Mouse (Mus musculus): ENCODE results near the gene Csmd2. TPM values are rescaled to one million over a fixed set of nuclear protein-coding genes. Genes with fewer than 3 reads are reported as not detected.

Gene Csmd2
- total RNA-seq, 2 experiments from 2014 or later: 43.1 to 48.9 TPM

- no peak for DNase-seq (ENCODE audit: low spot score in 2 of 2)
- no peak for TF ChIP-seq CTCF (conservative IDR thresholded peaks at IDR 0.05)
- Histone ChIP-seq H3K4me3 (no peak overlapping the region), H3K27ac (no peak overlapping the region)
Measured at GRCm38 (mm10) chr4:128241854-128242356, 254.2 kb downstream of the Csmd2 start.

- DNase-seq (ENCODE audit: low spot score in 2 of 2): no peak
- Histone ChIP-seq H3K4me3 (no peak overlapping the region), H3K27ac (no peak overlapping the region)
- TF ChIP-seq CTCF (conservative IDR thresholded peaks at IDR 0.05): no peak
Measured at GRCm38 (mm10) chr4:128245201-128245600, 257.5 kb downstream of the Csmd2 start.

GRCm38 (mm10) chr4:128248676-128249075 lies 261.0 kb downstream of the Csmd2 start:
- Histone ChIP-seq H3K27ac (no peak overlapping the region), H3K4me3 (no peak overlapping the region)
- no peak; the same call in 1 of the 2 replicates for TF ChIP-seq CTCF (conservative IDR thresholded peaks at IDR 0.05)
- no peak for DNase-seq (ENCODE audit: low spot score in 2 of 2)

- no peak overlapping the region for H3K27ac ChIP-seq
- no peak overlapping the region for H3K4me3 ChIP-seq
- no peak for TF ChIP-seq CTCF (conservative IDR thresholded peaks at IDR 0.05)
- DNase-seq (ENCODE audit: low spot score in 2 of 2): no peak
Measured at GRCm38 (mm10) chr4:128259211-128259610, 271.6 kb downstream of the Csmd2 start.

GRCm38 (mm10) chr4:128260907-128261560 lies 273.4 kb downstream of the Csmd2 start, which contains the start of gene Hmgb4:
TSS of gene Hmgb4 (minus strand) at chr4:128260957.
- DNase-seq (ENCODE audit: low spot score in 2 of 2): peak in 1 of 2 experiments; percentile 27
- Histone ChIP-seq H3K27ac (no peak within 1 kb of the TSS), H3K4me3 (no peak within 1 kb of the TSS)
- no peak for TF ChIP-seq CTCF (conservative IDR thresholded peaks at IDR 0.05)

GRCm38 (mm10) chr4:128264491-128264890 lies 276.8 kb downstream of the Csmd2 start:
- H3K4me3 ChIP-seq: no peak overlapping the region
- no peak for TF ChIP-seq CTCF (conservative IDR thresholded peaks at IDR 0.05)
- DNase-seq (ENCODE audit: low spot score in 2 of 2): no peak
- H3K27ac ChIP-seq: no peak overlapping the region

- Histone ChIP-seq H3K4me3 (no peak overlapping the region), H3K27ac (no peak overlapping the region)
- TF ChIP-seq CTCF (conservative IDR thresholded peaks at IDR 0.05): no peak
- no peak for DNase-seq (ENCODE audit: low spot score in 2 of 2)
Measured at GRCm38 (mm10) chr4:128265341-128265740, 277.7 kb downstream of the Csmd2 start.

GRCm38 (mm10) chr4:128269261-128269875 lies 281.7 kb downstream of the Csmd2 start:
- peak; percentile 43 for TF ChIP-seq CTCF (conservative IDR thresholded peaks at IDR 0.05)
- no peak overlapping the region for H3K4me3 ChIP-seq
- H3K27ac ChIP-seq: no peak overlapping the region
- DNase-seq (ENCODE audit: low spot score in 2 of 2): no peak

GRCm38 (mm10) chr4:128270177-128270576 lies 282.5 kb downstream of the Csmd2 start:
- no peak for DNase-seq (ENCODE audit: low spot score in 2 of 2)
- H3K4me3 ChIP-seq: no peak overlapping the region
- TF ChIP-seq CTCF (conservative IDR thresholded peaks at IDR 0.05): no peak
- H3K27ac ChIP-seq: no peak overlapping the region

GRCm38 (mm10) chr4:128270931-128271330 lies 283.3 kb downstream of the Csmd2 start:
- no peak for TF ChIP-seq CTCF (conservative IDR thresholded peaks at IDR 0.05)
- Histone ChIP-seq H3K4me3 (no peak overlapping the region), H3K27ac (no peak overlapping the region)
- no peak for DNase-seq (ENCODE audit: low spot score in 2 of 2)

- H3K27ac ChIP-seq: no peak overlapping the region
- no peak for TF ChIP-seq CTCF (conservative IDR thresholded peaks at IDR 0.05)
- no peak for DNase-seq (ENCODE audit: low spot score in 2 of 2)
- H3K4me3 ChIP-seq: no peak overlapping the region
Measured at GRCm38 (mm10) chr4:128272501-128272900, 284.8 kb downstream of the Csmd2 start.

- TF ChIP-seq CTCF (conservative IDR thresholded peaks at IDR 0.05): no peak
- Histone ChIP-seq H3K27ac (no peak overlapping the region), H3K4me3 (no peak overlapping the region)
- no peak for DNase-seq (ENCODE audit: low spot score in 2 of 2)
Measured at GRCm38 (mm10) chr4:128273146-128273545, 285.5 kb downstream of the Csmd2 start.

- Histone ChIP-seq H3K4me3 (no peak overlapping the region), H3K27ac (no peak overlapping the region)
- TF ChIP-seq CTCF (conservative IDR thresholded peaks at IDR 0.05): no peak
- peak in 1 of 2 experiments; percentile 41 for DNase-seq (ENCODE audit: low spot score in 2 of 2)
Measured at GRCm38 (mm10) chr4:128275116-128275515, 287.5 kb downstream of the Csmd2 start.

GRCm38 (mm10) chr4:128275586-128275985 lies 287.9 kb downstream of the Csmd2 start:
- no peak for TF ChIP-seq CTCF (conservative IDR thresholded peaks at IDR 0.05)
- Histone ChIP-seq H3K27ac (no peak overlapping the region), H3K4me3 (no peak overlapping the region)
- no peak for DNase-seq (ENCODE audit: low spot score in 2 of 2)

Data from layer of hippocampus, adult 2 months (tissue).